Mouse (Mus musculus): ENCODE measurements around the gene Slc51a. TPM values are rescaled to one million over a fixed set of nuclear protein-coding genes. Genes with fewer than 3 reads are reported as not detected.
A peak's percentile ranks its signal among the peaks of the same experiment; 100 is the strongest.
"Not testable (repeated sequence)": the region's sequence is repeated elsewhere in the genome, so short reads cannot be mapped to it uniquely, and the experiment has no call there.

The Slc51a gene
- polyA plus RNA-seq, 1 experiment from 2014 or later = 3.1 TPM

DNA sequence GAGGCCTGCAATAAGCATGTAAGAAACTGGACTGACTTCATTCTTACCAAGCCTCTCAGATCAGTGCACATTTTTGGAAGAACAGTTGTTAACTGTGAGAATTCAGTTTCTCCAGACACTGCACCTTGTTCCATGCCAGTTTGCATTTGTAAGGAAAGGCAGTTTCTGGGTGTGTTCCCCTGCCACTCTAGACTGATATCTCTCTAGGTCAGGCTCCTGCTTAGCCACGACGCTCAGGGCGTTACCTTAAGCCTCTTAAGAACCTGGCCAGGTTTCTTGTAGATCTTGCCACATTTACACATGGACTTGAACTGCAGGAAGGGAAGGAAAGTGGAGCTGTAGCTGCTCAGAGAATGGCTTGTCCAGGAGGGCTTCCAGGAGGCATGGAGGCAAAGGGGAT lies 38.0 kb downstream of the Slc51a start:
- ATAC-seq (ENCODE audit: low FRiP score, low TSS enrichment) = peak; percentile 81
- peak overlapping the region; percentile 77 for H3K27ac ChIP-seq (replicated peaks)
- peaks cover 7% of the 10 kb centered on the region for H3K36me3 ChIP-seq (ENCODE audit: control insufficient read depth, insufficient read depth, low read length)
- no peaks in the 10 kb centered on the region for H3K27me3 ChIP-seq (ENCODE audit: control insufficient read depth, insufficient read depth, low read length)
- peak; percentile 58 for DNase-seq (ENCODE audit: low spot score)
- no peak overlapping the region for H3K9ac ChIP-seq (ENCODE audit: low read length)
- no peak overlapping the region for H3K4me2 ChIP-seq (replicated peaks; ENCODE audit: low read depth)
- H3K4me3 ChIP-seq (ENCODE audit: low read depth, low read length) = no peak overlapping the region
- no peaks in the 10 kb centered on the region for H3K9me3 ChIP-seq (ENCODE audit: control insufficient read depth, low read length)
- 56% methylated on average over 3 of the region's 3 CpGs for WGBS
- no peaks in the 10 kb centered on the region for H3K4me1 ChIP-seq (replicated peaks; ENCODE audit: control insufficient read depth, insufficient read depth)
- TF ChIP-seq EP300 (optimal IDR thresholded peaks at IDR 0.05) = no peak
- TF ChIP-seq CTCF (IDR thresholded peaks at IDR 0.05; ENCODE audit: low read depth) = no peak

DNA sequence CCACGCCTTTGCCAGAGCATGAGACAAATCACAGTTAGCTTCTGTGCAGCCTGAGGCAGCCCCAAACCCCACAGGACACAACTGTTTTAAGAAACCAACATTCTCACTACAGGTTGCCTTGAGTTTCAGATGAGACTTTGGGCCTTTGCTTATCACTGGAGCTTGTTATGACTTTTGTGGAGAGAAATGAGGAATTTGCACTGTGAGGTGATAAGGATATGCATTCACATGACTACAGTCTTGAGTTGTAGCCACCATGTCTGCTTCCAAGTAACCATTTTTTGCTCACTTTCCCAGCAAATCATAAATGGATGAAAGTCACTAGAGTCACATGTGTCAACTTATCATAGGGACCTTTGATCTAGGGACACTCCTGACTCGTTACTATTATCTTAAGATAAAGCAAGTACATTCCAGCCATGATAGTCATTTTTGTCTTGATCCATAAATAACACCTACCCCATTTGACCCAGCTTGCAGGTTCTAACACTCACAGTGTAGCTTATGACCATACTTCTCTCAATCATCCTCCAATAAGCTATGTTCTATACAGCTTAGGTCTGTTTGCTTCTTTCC lies 41.0 kb downstream of the Slc51a start:
- WGBS = 67% methylated on average over 2 of the region's 2 CpGs
- H3K9me3 ChIP-seq (ENCODE audit: control insufficient read depth, low read length) = no peaks in the 10 kb centered on the region
- H3K9ac ChIP-seq (ENCODE audit: low read length) = no peak overlapping the region
- H3K36me3 ChIP-seq (ENCODE audit: control insufficient read depth, insufficient read depth, low read length) = no peaks in the 10 kb centered on the region
- ATAC-seq (ENCODE audit: low FRiP score, low TSS enrichment) = no peak
- H3K27me3 ChIP-seq (ENCODE audit: control insufficient read depth, insufficient read depth, low read length) = no peaks in the 10 kb centered on the region
- TF ChIP-seq EP300 (optimal IDR thresholded peaks at IDR 0.05) = no peak
- no peak for TF ChIP-seq CTCF (IDR thresholded peaks at IDR 0.05; ENCODE audit: low read depth)
- no peak overlapping the region for H3K4me2 ChIP-seq (replicated peaks; ENCODE audit: low read depth)
- no peak overlapping the region for H3K4me3 ChIP-seq (ENCODE audit: low read depth, low read length)
- no peak for DNase-seq (ENCODE audit: low spot score)
- no peaks in the 10 kb centered on the region for H3K4me1 ChIP-seq (replicated peaks; ENCODE audit: control insufficient read depth, insufficient read depth)
- H3K27ac ChIP-seq (replicated peaks) = no peak overlapping the region

DNA sequence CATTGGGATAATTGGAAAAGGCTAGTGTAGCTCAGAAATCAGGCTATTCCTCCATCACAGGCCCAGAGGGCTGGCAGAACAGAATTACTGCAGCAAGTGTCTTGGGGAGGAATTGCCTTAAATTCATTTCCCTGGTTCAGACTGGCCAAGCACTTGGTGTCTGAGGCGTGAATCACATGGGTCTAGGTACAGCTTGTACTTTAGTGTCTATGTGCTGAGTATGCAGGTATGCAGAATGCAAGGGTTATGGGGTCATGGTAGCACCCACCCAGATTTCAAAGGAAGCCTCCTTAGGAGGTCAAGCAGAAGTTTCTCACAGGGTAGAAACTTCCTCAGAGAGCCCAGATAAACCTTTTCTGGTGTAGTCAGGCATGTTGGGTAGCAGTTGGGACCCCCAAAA lies 42.1 kb downstream of the Slc51a start:
- Histone ChIP-seq H3K4me2 (replicated peaks; ENCODE audit: low read depth) (no peak overlapping the region), H3K4me3 (ENCODE audit: low read depth, low read length) (no peak overlapping the region), H3K36me3 (ENCODE audit: control insufficient read depth, insufficient read depth, low read length) (no peaks in the 10 kb centered on the region), H3K27ac (replicated peaks) (no peak overlapping the region), H3K9ac (ENCODE audit: low read length) (no peak overlapping the region), H3K4me1 (replicated peaks; ENCODE audit: control insufficient read depth, insufficient read depth) (no peaks in the 10 kb centered on the region), H3K9me3 (ENCODE audit: control insufficient read depth, low read length) (no peaks in the 10 kb centered on the region), H3K27me3 (ENCODE audit: control insufficient read depth, insufficient read depth, low read length) (no peaks in the 10 kb centered on the region)
- WGBS = 88% methylated on average over 1 of the region's 1 CpGs
- no peak for ATAC-seq (ENCODE audit: low FRiP score, low TSS enrichment)
- no peak for DNase-seq (ENCODE audit: low spot score)
- TF ChIP-seq CTCF (IDR thresholded peaks at IDR 0.05; ENCODE audit: low read depth) = no peak
- no peak for TF ChIP-seq EP300 (optimal IDR thresholded peaks at IDR 0.05)

DNA sequence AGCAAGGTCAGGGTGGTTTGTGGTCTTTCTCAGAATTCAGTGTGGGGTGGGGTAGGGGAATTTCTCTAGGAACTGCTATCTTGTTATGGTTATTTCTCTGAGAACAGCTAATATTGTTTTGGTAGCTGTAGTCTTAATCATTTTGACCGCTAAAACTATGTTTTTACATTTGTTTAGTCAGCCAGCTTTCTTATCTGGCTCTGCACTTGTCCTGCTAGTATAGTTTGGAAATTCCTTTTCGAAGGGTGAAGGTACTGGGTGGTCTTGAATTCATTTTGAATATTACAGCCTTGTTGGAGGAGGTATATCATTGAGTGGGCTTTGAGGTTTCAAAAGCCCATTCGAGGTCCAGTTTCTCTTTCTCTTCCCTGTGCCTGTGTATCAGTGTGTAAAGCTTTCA lies 43.1 kb downstream of the Slc51a start:
- not testable (repeated sequence) for DNase-seq (ENCODE audit: low spot score); H3K4me3 ChIP-seq (ENCODE audit: low read depth, low read length); ATAC-seq (ENCODE audit: low FRiP score, low TSS enrichment); H3K4me1 ChIP-seq (replicated peaks; ENCODE audit: control insufficient read depth, insufficient read depth); H3K9me3 ChIP-seq (ENCODE audit: control insufficient read depth, low read length); H3K36me3 ChIP-seq (ENCODE audit: control insufficient read depth, insufficient read depth, low read length); H3K9ac ChIP-seq (ENCODE audit: low read length); H3K4me2 ChIP-seq (replicated peaks; ENCODE audit: low read depth); H3K27me3 ChIP-seq (ENCODE audit: control insufficient read depth, insufficient read depth, low read length); H3K27ac ChIP-seq (replicated peaks)
- WGBS = 85% methylated on average over 3 of the region's 3 CpGs

DNA sequence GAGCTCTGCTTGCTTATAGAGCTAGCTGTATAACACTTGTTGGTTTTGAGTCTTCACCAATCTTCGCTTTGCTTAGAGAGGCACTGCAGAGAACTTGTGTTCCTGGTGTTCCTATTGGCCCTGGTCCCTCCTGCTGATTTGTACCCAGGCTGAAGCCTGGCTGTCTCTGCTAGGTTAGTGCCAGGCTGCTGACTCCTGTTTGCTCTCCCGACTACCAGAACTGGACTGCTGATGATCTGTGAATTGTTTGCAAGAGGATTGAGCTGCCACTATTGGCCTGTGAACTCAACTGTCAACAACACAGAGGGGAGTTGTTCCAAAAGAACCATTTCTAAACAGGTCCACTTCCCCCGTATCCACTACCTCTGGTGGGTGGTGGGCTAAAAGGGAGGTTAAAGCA lies 46.2 kb downstream of the Slc51a start:
- no peak overlapping the region for H3K4me2 ChIP-seq (replicated peaks; ENCODE audit: low read depth)
- 0 out of 2 replicates have a peak, but pooled peaks cover 2% of the 10 kb centered on the region for H3K36me3 ChIP-seq (ENCODE audit: control insufficient read depth, insufficient read depth, low read length)
- no peak for DNase-seq (ENCODE audit: low spot score)
- H3K4me1 ChIP-seq (replicated peaks; ENCODE audit: control insufficient read depth, insufficient read depth) = no peaks in the 10 kb centered on the region
- H3K4me3 ChIP-seq (ENCODE audit: low read depth, low read length) = no peak overlapping the region
- TF ChIP-seq EP300 (optimal IDR thresholded peaks at IDR 0.05) = no peak
- no peak for TF ChIP-seq CTCF (IDR thresholded peaks at IDR 0.05; ENCODE audit: low read depth)
- H3K9ac ChIP-seq (ENCODE audit: low read length) = no peak overlapping the region
- no peak overlapping the region for H3K27ac ChIP-seq (replicated peaks)
- ATAC-seq (ENCODE audit: low FRiP score, low TSS enrichment) = no peak
- H3K27me3 ChIP-seq (ENCODE audit: control insufficient read depth, insufficient read depth, low read length) = no peaks in the 10 kb centered on the region
- 77% methylated on average over 3 of the region's 3 CpGs for WGBS
- H3K9me3 ChIP-seq (ENCODE audit: control insufficient read depth, low read length) = no peaks in the 10 kb centered on the region

DNA sequence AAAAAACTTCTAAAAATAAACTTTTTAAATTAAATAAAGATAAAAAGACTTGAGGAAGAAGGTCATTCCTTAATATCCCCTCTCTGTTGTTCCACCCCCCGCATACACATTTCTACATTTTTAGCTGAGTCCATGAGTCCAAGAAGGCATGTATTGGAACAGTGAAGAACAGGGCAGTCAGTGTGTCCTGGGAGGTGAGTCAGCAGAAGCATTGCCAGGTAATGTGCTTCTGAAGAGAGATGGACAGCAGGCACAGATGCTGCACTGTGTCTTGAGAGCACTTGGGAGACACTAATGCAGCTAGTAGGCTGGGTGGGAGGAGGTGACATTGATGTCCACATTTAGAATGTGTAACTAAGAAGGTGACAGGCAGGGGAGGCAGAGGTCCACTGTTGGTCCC lies 50.4 kb downstream of the Slc51a start:
- Histone ChIP-seq H3K4me1 (replicated peaks; ENCODE audit: control insufficient read depth, insufficient read depth) (no peaks in the 10 kb centered on the region), H3K4me2 (replicated peaks; ENCODE audit: low read depth) (no peak overlapping the region), H3K9me3 (ENCODE audit: control insufficient read depth, low read length) (no peaks in the 10 kb centered on the region), H3K9ac (ENCODE audit: low read length) (no peak overlapping the region), H3K4me3 (ENCODE audit: low read depth, low read length) (no peak overlapping the region), H3K36me3 (ENCODE audit: control insufficient read depth, insufficient read depth, low read length) (0 out of 2 replicates have a peak, but pooled peaks cover 2% of the 10 kb centered on the region), H3K27me3 (ENCODE audit: control insufficient read depth, insufficient read depth, low read length) (no peaks in the 10 kb centered on the region), H3K27ac (replicated peaks) (no peak overlapping the region)
- ATAC-seq (ENCODE audit: low FRiP score, low TSS enrichment) (no peak), DNase-seq (ENCODE audit: low spot score) (no peak)
- TF ChIP-seq EP300 (optimal IDR thresholded peaks at IDR 0.05) (no peak), CTCF (IDR thresholded peaks at IDR 0.05; ENCODE audit: low read depth) (no peak)
- 92% methylated on average over 1 of the region's 1 CpGs for WGBS
